Mouse (Mus musculus): ENCODE data around the gene Washc4. TPM values are rescaled to one million over a fixed set of nuclear protein-coding genes. Genes with fewer than 3 reads are reported as not detected.

Washc4 gene
- polyA plus RNA-seq, 1 experiment from 2014 or later: 36.6 TPM

GRCm38 (mm10) chr10:83628241-83628640 lies 84.7 kb downstream of the Washc4 start:
- Histone ChIP-seq H3K4me2 (no peak overlapping the region), H3K9ac (no peak overlapping the region), H3K27me3 (no peaks in the 10 kb centered on the region), H3K27ac (replicated peaks) (no peak overlapping the region), H3K9me3 (no peaks in the 10 kb centered on the region), H3K4me1 (replicated peaks) (peaks cover 11% of the 10 kb centered on the region; the same call in 1 of the 2 replicates), H3K4me3 (no peak overlapping the region), H3K36me3 (peaks cover 45% of the 10 kb centered on the region)
- WGBS: 91% methylated on average over 4 of the region's 4 CpGs
- ATAC-seq (ENCODE audit: low read depth): no peak

GRCm38 (mm10) chr10:83629190-83629781 lies 85.7 kb downstream of the Washc4 start:
- Histone ChIP-seq H3K27ac (replicated peaks) (no peak overlapping the region), H3K9me3 (no peaks in the 10 kb centered on the region), H3K36me3 (peaks cover 45% of the 10 kb centered on the region), H3K4me2 (no peak overlapping the region), H3K4me3 (no peak overlapping the region), H3K27me3 (no peaks in the 10 kb centered on the region), H3K9ac (no peak overlapping the region), H3K4me1 (replicated peaks) (peaks cover 12% of the 10 kb centered on the region; the same call in 1 of the 2 replicates)
- 89% methylated on average over 12 of the region's 12 CpGs for WGBS
- ATAC-seq (ENCODE audit: low read depth): no peak

GRCm38 (mm10) chr10:83629878-83630277 lies 86.3 kb downstream of the Washc4 start:
- H3K9ac ChIP-seq: no peak overlapping the region
- H3K4me2 ChIP-seq: no peak overlapping the region
- no peaks in the 10 kb centered on the region for H3K27me3 ChIP-seq
- peaks cover 39% of the 10 kb centered on the region for H3K36me3 ChIP-seq
- no peak overlapping the region for H3K27ac ChIP-seq (replicated peaks)
- ATAC-seq (ENCODE audit: low read depth): no peak
- H3K9me3 ChIP-seq: no peaks in the 10 kb centered on the region
- 92% methylated on average over 5 of the region's 5 CpGs for WGBS
- no peak overlapping the region for H3K4me3 ChIP-seq
- H3K4me1 ChIP-seq (replicated peaks): peaks cover 18% of the 10 kb centered on the region; the same call in 1 of the 2 replicates

- Histone ChIP-seq H3K27me3 (no peaks in the 10 kb centered on the region), H3K36me3 (peaks cover 31% of the 10 kb centered on the region), H3K9me3 (no peaks in the 10 kb centered on the region), H3K4me1 (replicated peaks) (peaks cover 19% of the 10 kb centered on the region; the same call in 1 of the 2 replicates), H3K4me3 (no peak overlapping the region), H3K9ac (no peak overlapping the region), H3K27ac (replicated peaks) (0 out of 2 replicates have a peak overlapping the region, but pooled peaks have one; percentile 0), H3K4me2 (no peak overlapping the region)
- 0 out of 2 replicates have a peak, but pooled peaks have one; percentile 19 for ATAC-seq (ENCODE audit: low read depth)
- 59% methylated on average over 3 of the region's 3 CpGs for WGBS
Observed at GRCm38 (mm10) chr10:83630899-83631298, 87.3 kb downstream of the Washc4 start.

- no peak overlapping the region for H3K27ac ChIP-seq (replicated peaks)
- WGBS: 91% methylated on average over 10 of the region's 10 CpGs
- no peaks in the 10 kb centered on the region for H3K9me3 ChIP-seq
- H3K4me3 ChIP-seq: no peak overlapping the region
- H3K9ac ChIP-seq: no peak overlapping the region
- no peak overlapping the region for H3K4me2 ChIP-seq
- H3K36me3 ChIP-seq: peaks cover 23% of the 10 kb centered on the region
- H3K4me1 ChIP-seq (replicated peaks): peaks cover 19% of the 10 kb centered on the region; the same call in 1 of the 2 replicates
- no peak for ATAC-seq (ENCODE audit: low read depth)
- H3K27me3 ChIP-seq: no peaks in the 10 kb centered on the region
Observed at GRCm38 (mm10) chr10:83631775-83632174, 88.2 kb downstream of the Washc4 start.

- Histone ChIP-seq H3K27me3 (no peaks in the 10 kb centered on the region), H3K27ac (replicated peaks) (no peak overlapping the region), H3K4me3 (no peak overlapping the region), H3K4me1 (replicated peaks) (peaks cover 24% of the 10 kb centered on the region; the same call in 1 of the 2 replicates), H3K4me2 (no peak overlapping the region), H3K9me3 (no peaks in the 10 kb centered on the region), H3K9ac (no peak overlapping the region), H3K36me3 (peaks cover 22% of the 10 kb centered on the region; the same call in 1 of the 2 replicates)
- WGBS: 72% methylated on average over 7 of the region's 7 CpGs
- ATAC-seq (ENCODE audit: low read depth): no peak
Observed at GRCm38 (mm10) chr10:83632806-83633374, 89.3 kb downstream of the Washc4 start.

GRCm38 (mm10) chr10:83634461-83634860 lies 90.9 kb downstream of the Washc4 start:
- no peaks in the 10 kb centered on the region for H3K27me3 ChIP-seq
- H3K36me3 ChIP-seq: peaks cover 11% of the 10 kb centered on the region; the same call in 1 of the 2 replicates
- H3K27ac ChIP-seq (replicated peaks): no peak overlapping the region
- no peak overlapping the region for H3K4me3 ChIP-seq
- no peaks in the 10 kb centered on the region for H3K9me3 ChIP-seq
- no peak overlapping the region for H3K9ac ChIP-seq
- peaks cover 24% of the 10 kb centered on the region; the same call in 1 of the 2 replicates for H3K4me1 ChIP-seq (replicated peaks)
- WGBS: 43% methylated on average over 5 of the region's 5 CpGs
- no peak overlapping the region for H3K4me2 ChIP-seq
- no peak for ATAC-seq (ENCODE audit: low read depth)

- Histone ChIP-seq H3K27ac (replicated peaks) (no peak overlapping the region), H3K9me3 (no peaks in the 10 kb centered on the region), H3K4me2 (no peak overlapping the region), H3K27me3 (no peaks in the 10 kb centered on the region), H3K36me3 (peaks cover 18% of the 10 kb centered on the region), H3K9ac (no peak overlapping the region), H3K4me1 (replicated peaks) (peaks cover 24% of the 10 kb centered on the region; the same call in 1 of the 2 replicates), H3K4me3 (no peak overlapping the region)
- 87% methylated on average over 2 of the region's 2 CpGs for whole genome bisulfite sequencing
- ATAC-seq (ENCODE audit: low read depth): no peak
Observed at GRCm38 (mm10) chr10:83636191-83636590, 92.6 kb downstream of the Washc4 start.

GRCm38 (mm10) chr10:83637295-83637694 lies 93.7 kb downstream of the Washc4 start:
- Histone ChIP-seq H3K4me1 (replicated peaks) (peaks cover 28% of the 10 kb centered on the region; the same call in 1 of the 2 replicates), H3K9ac (no peak overlapping the region), H3K36me3 (peaks cover 11% of the 10 kb centered on the region), H3K27me3 (no peaks in the 10 kb centered on the region), H3K4me2 (no peak overlapping the region), H3K9me3 (no peaks in the 10 kb centered on the region), H3K4me3 (no peak overlapping the region), H3K27ac (replicated peaks) (no peak overlapping the region)
- ATAC-seq (ENCODE audit: low read depth): no peak
- 46% methylated on average over 6 of the region's 6 CpGs for WGBS

GRCm38 (mm10) chr10:83639881-83640386 lies 96.4 kb downstream of the Washc4 start:
- no peak overlapping the region for H3K4me2 ChIP-seq
- H3K4me3 ChIP-seq: no peak overlapping the region
- H3K9ac ChIP-seq: no peak overlapping the region
- 59% methylated on average over 10 of the region's 10 CpGs for WGBS
- no peaks in the 10 kb centered on the region for H3K9me3 ChIP-seq
- H3K4me1 ChIP-seq (replicated peaks): peaks cover 33% of the 10 kb centered on the region
- no peak overlapping the region for H3K27ac ChIP-seq (replicated peaks)
- no peak for ATAC-seq (ENCODE audit: low read depth)
- no peaks in the 10 kb centered on the region for H3K27me3 ChIP-seq
- H3K36me3 ChIP-seq: peaks cover 8% of the 10 kb centered on the region; the same call in 1 of the 2 replicates

- Histone ChIP-seq H3K27me3 (no peaks in the 10 kb centered on the region), H3K9ac (no peak overlapping the region), H3K4me2 (no peak overlapping the region), H3K4me3 (no peak overlapping the region), H3K36me3 (peaks cover 8% of the 10 kb centered on the region; the same call in 1 of the 2 replicates), H3K4me1 (replicated peaks) (peaks cover 49% of the 10 kb centered on the region), H3K9me3 (no peaks in the 10 kb centered on the region), H3K27ac (replicated peaks) (no peak overlapping the region)
- no peak for ATAC-seq (ENCODE audit: low read depth)
- 88% methylated on average over 3 of the region's 3 CpGs for whole genome bisulfite sequencing
Observed at GRCm38 (mm10) chr10:83641641-83642040, 98.1 kb downstream of the Washc4 start.

GRCm38 (mm10) chr10:83644167-83644566 lies 100.6 kb downstream of the Washc4 start:
- no peak for ATAC-seq (ENCODE audit: low read depth)
- 83% methylated on average over 8 of the region's 8 CpGs for WGBS
- Histone ChIP-seq H3K9me3 (no peaks in the 10 kb centered on the region), H3K4me2 (no peak overlapping the region), H3K36me3 (peaks cover 8% of the 10 kb centered on the region; the same call in 1 of the 2 replicates), H3K27me3 (no peaks in the 10 kb centered on the region), H3K27ac (replicated peaks) (no peak overlapping the region), H3K9ac (no peak overlapping the region), H3K4me1 (replicated peaks) (peaks cover 59% of the 10 kb centered on the region), H3K4me3 (no peak overlapping the region)

All from neural tube, embryonic 13.5 days (tissue).